Mouse (Mus musculus): ENCODE results near the gene Phf19.

- TF ChIP-seq FLI1 (IDR thresholded peaks at IDR 0.05; ENCODE audit: low read length) (no peak), GATA1 (IDR thresholded peaks at IDR 0.05; ENCODE audit: borderline replicate concordance, low read length) (no peak)
Observed at GRCm38 (mm10) chr2:34883190-34883589, 30.6 kb downstream of the Phf19 start.

Data from megakaryocyte, embryonic 14.5 days (primary cell).